In genomic region chr16:17802456-17802838, GRCm38 (mm10) we compare ENCODE assay signal across 10 mouse cellular contexts. TPM values are rescaled to one million over a fixed set of nuclear protein-coding genes. Genes with fewer than 3 reads are reported as not detected.
DNase-seq lines count a peak whose midpoint lies in the region; ATAC-seq lines count a peak whose summit lies in the region.
"Had no signal": no experiment of that assay in that cellular context is flagged by ENCODE, and none has a peak within 500 bp of the region (broad histone marks: within the 10 kb centered on the region; RNA-seq: fewer than 3 reads in every experiment).

No protein-coding gene starts in this region.

- peaks cover 5% of the 10 kb centered on the region; the same call in 1 of the 2 replicates for H3K36me3 ChIP-seq in kidney, embryonic 15.5 days
- H3K36me3 ChIP-seq in embryonic facial prominence, embryonic 13.5 days = peaks cover 38% of the 10 kb centered on the region
- H3K36me3 ChIP-seq in hindbrain, embryonic 16.5 days (ENCODE audit: control insufficient read depth, insufficient read depth, low read length) = no peaks in the 10 kb centered on the region
- no peaks in the 10 kb centered on the region for H3K36me3 ChIP-seq in midbrain, embryonic 15.5 days (replicated peaks)

- peaks cover 91% of the 10 kb centered on the region for H3K27me3 ChIP-seq in kidney, embryonic 15.5 days
- H3K27me3 ChIP-seq in embryonic facial prominence, embryonic 13.5 days = peaks cover 66% of the 10 kb centered on the region
- H3K27me3 ChIP-seq in hindbrain, embryonic 16.5 days (replicated peaks; ENCODE audit: control insufficient read depth, insufficient read depth, low read length) = peaks cover 63% of the 10 kb centered on the region
- peaks cover 88% of the 10 kb centered on the region for H3K27me3 ChIP-seq in midbrain, embryonic 15.5 days (replicated peaks)
- H3K27me3 ChIP-seq: Patski had no signal

- peaks cover 94% of the 10 kb centered on the region for H3K4me1 ChIP-seq in kidney, embryonic 15.5 days
- peaks cover 88% of the 10 kb centered on the region for H3K4me1 ChIP-seq in embryonic facial prominence, embryonic 13.5 days
- peaks cover 42% of the 10 kb centered on the region for H3K4me1 ChIP-seq in hindbrain, embryonic 16.5 days (ENCODE audit: control insufficient read depth, insufficient read depth, low read depth, low read length)
- peaks cover 55% of the 10 kb centered on the region for H3K4me1 ChIP-seq in midbrain, embryonic 15.5 days

- no peaks in the 10 kb centered on the region for H3K9me3 ChIP-seq in kidney, embryonic 15.5 days (replicated peaks)
- no peaks in the 10 kb centered on the region for H3K9me3 ChIP-seq in embryonic facial prominence, embryonic 13.5 days
- no peaks in the 10 kb centered on the region for H3K9me3 ChIP-seq in hindbrain, embryonic 16.5 days (ENCODE audit: control insufficient read depth, low read length)
- no peaks in the 10 kb centered on the region for H3K9me3 ChIP-seq in midbrain, embryonic 15.5 days

- ATAC-seq in kidney, embryonic 15.5 days (replicated peaks; ENCODE audit: low FRiP score) = no peak
- ATAC-seq in embryonic facial prominence, embryonic 13.5 days (ENCODE audit: insufficient number of reproducible peaks, insufficient read depth, low FRiP score, low TSS enrichment, low read depth) = no peak
- ATAC-seq in hindbrain, embryonic 16.5 days = no peak
- ATAC-seq in midbrain, embryonic 15.5 days (replicated peaks) = no peak
- no peak for ATAC-seq in erythroblast, adult 5-6 weeks (replicated peaks; ENCODE audit: low FRiP score, poor library complexity, severe bottlenecking)
- ATAC-seq: Patski had no signal

- no peak overlapping the region for H3K9ac ChIP-seq in kidney, embryonic 15.5 days
- peak overlapping the region; percentile 69 for H3K9ac ChIP-seq in embryonic facial prominence, embryonic 13.5 days
- peak overlapping the region; percentile 55 for H3K9ac ChIP-seq in hindbrain, embryonic 16.5 days (ENCODE audit: low read depth, low read length)
- H3K9ac ChIP-seq in midbrain, embryonic 15.5 days = peak overlapping the region; percentile 28

- H3K4me2 ChIP-seq in kidney, embryonic 15.5 days = peak overlapping the region; percentile 64
- H3K4me2 ChIP-seq in embryonic facial prominence, embryonic 13.5 days = peak overlapping the region; percentile 77
- peak overlapping the region; percentile 75 for H3K4me2 ChIP-seq in hindbrain, embryonic 16.5 days (ENCODE audit: low read length)
- H3K4me2 ChIP-seq in midbrain, embryonic 15.5 days = peak overlapping the region; percentile 80

- H3K4me3 ChIP-seq in kidney, embryonic 15.5 days (replicated peaks) = peak overlapping the region; percentile 36
- H3K4me3 ChIP-seq in embryonic facial prominence, embryonic 13.5 days = peak overlapping the region; percentile 35
- H3K4me3 ChIP-seq in hindbrain, embryonic 16.5 days (ENCODE audit: low read length) = peak overlapping the region; percentile 43
- peak overlapping the region; percentile 40 for H3K4me3 ChIP-seq in midbrain, embryonic 15.5 days

- H3K27ac ChIP-seq in kidney, embryonic 15.5 days = no peak overlapping the region
- H3K27ac ChIP-seq in embryonic facial prominence, embryonic 13.5 days = peak overlapping the region; percentile 55; the same call in 1 of the 2 replicates
- no peak overlapping the region for H3K27ac ChIP-seq in hindbrain, embryonic 16.5 days (ENCODE audit: low read depth, low read length)
- H3K27ac ChIP-seq in midbrain, embryonic 15.5 days = no peak overlapping the region

- WGBS in kidney, embryonic 15.5 days = 24% methylated on average over 18 of the region's 18 CpGs
- 12% methylated on average over 18 of the region's 18 CpGs for WGBS in embryonic facial prominence, embryonic 13.5 days
- 6% methylated on average over 18 of the region's 18 CpGs for WGBS in hindbrain, embryonic 16.5 days
- WGBS in midbrain, embryonic 15.5 days = 8% methylated on average over 18 of the region's 18 CpGs

- no peak for DNase-seq in kidney, adult 9 months
- DNase-seq in Muller cell, postnatal 12 days (ENCODE audit: inconsistent ontology term) = no peak
- DNase-seq in retina, postnatal 1 day = no peak

RNA-seq across cellular contexts. Expression of gene Scarf2, which starts 5.4 kb away (rescaled TPM):
- polyA plus RNA-seq in kidney, embryonic 15.5 days (2015; fragmentation: Nextera tagmentation; extraction: Ambion mirVana) = 10.8 and 12.3 TPM in 2 replicates
- 30.9 and 39.0 TPM in 2 replicates for polyA plus RNA-seq in embryonic facial prominence, embryonic 13.5 days (2015; fragmentation: Nextera tagmentation; extraction: Ambion mirVana)
- polyA plus RNA-seq in hindbrain, embryonic 16.5 days (2015; fragmentation: Nextera tagmentation; extraction: Ambion mirVana) = 1.4 TPM in 2 replicates
- polyA plus RNA-seq in midbrain, embryonic 15.5 days (2015; fragmentation: Nextera tagmentation; extraction: Ambion mirVana) = 1.7 and 2.6 TPM in 2 replicates
- not detected in 2 replicates for total RNA-seq in erythroblast, adult 5-6 weeks (2015; ENCODE audit: low replicate concordance)
- total RNA-seq in erythroblast, adult 5-6 weeks (2017; ENCODE audit: low replicate concordance) = not detected in 2 replicates
- total RNA-seq: common myeloid progenitor, adult 5-6 weeks had no signal

RNA-seq across cellular contexts. Expression of gene B830017H08Rik, which starts 30.5 kb away (rescaled TPM):
- 0.26 and 0.27 TPM in 2 replicates for polyA plus RNA-seq in kidney, embryonic 15.5 days (2015; fragmentation: Nextera tagmentation; extraction: Ambion mirVana)
- 0.36 and 0.45 TPM in 2 replicates for polyA plus RNA-seq in embryonic facial prominence, embryonic 13.5 days (2015; fragmentation: Nextera tagmentation; extraction: Ambion mirVana)
- polyA plus RNA-seq in hindbrain, embryonic 16.5 days (2015; fragmentation: Nextera tagmentation; extraction: Ambion mirVana) = 3.3 and 3.9 TPM in 2 replicates
- polyA plus RNA-seq in midbrain, embryonic 15.5 days (2015; fragmentation: Nextera tagmentation; extraction: Ambion mirVana) = 3.5 and 4.9 TPM in 2 replicates
- total RNA-seq in erythroblast, adult 5-6 weeks (2015; ENCODE audit: low replicate concordance) = not detected in 2 replicates
- total RNA-seq in erythroblast, adult 5-6 weeks (2017; ENCODE audit: low replicate concordance) = not detected in 2 replicates
- total RNA-seq: common myeloid progenitor, adult 5-6 weeks had no signal

RNA-seq across cellular contexts. Expression of gene Car15, which starts 35.7 kb away (rescaled TPM):
- polyA plus RNA-seq in kidney, embryonic 15.5 days (2015; fragmentation: Nextera tagmentation; extraction: Ambion mirVana) = 20.2 and 21.6 TPM in 2 replicates
- polyA plus RNA-seq in embryonic facial prominence, embryonic 13.5 days (2015; fragmentation: Nextera tagmentation; extraction: Ambion mirVana) = 2.2 and 3.0 TPM in 2 replicates
- 3.5 and 3.8 TPM in 2 replicates for polyA plus RNA-seq in hindbrain, embryonic 16.5 days (2015; fragmentation: Nextera tagmentation; extraction: Ambion mirVana)
- 3.9 and 5.2 TPM in 2 replicates for polyA plus RNA-seq in midbrain, embryonic 15.5 days (2015; fragmentation: Nextera tagmentation; extraction: Ambion mirVana)
- 2.5 TPM in 1 of 2 replicates, not detected in the other for total RNA-seq in erythroblast, adult 5-6 weeks (2015; ENCODE audit: low replicate concordance)
- 1.3 TPM in 1 of 2 replicates, not detected in the other for total RNA-seq in erythroblast, adult 5-6 weeks (2017; ENCODE audit: low replicate concordance)

RNA-seq across cellular contexts. Expression of gene Klhl22, which starts 43.0 kb away (rescaled TPM):
- polyA plus RNA-seq in kidney, embryonic 15.5 days (2015; fragmentation: Nextera tagmentation; extraction: Ambion mirVana) = 65.1 and 71.4 TPM in 2 replicates
- polyA plus RNA-seq in embryonic facial prominence, embryonic 13.5 days (2015; fragmentation: Nextera tagmentation; extraction: Ambion mirVana) = 88.8 and 97.7 TPM in 2 replicates
- 90.2 and 98.7 TPM in 2 replicates for polyA plus RNA-seq in hindbrain, embryonic 16.5 days (2015; fragmentation: Nextera tagmentation; extraction: Ambion mirVana)
- 93.2 and 93.4 TPM in 2 replicates for polyA plus RNA-seq in midbrain, embryonic 15.5 days (2015; fragmentation: Nextera tagmentation; extraction: Ambion mirVana)
- total RNA-seq in erythroblast, adult 5-6 weeks (2015; ENCODE audit: low replicate concordance) = 2.1 and 2.5 TPM in 2 replicates
- 4.3 and 9.0 TPM in 2 replicates for total RNA-seq in erythroblast, adult 5-6 weeks (2017; ENCODE audit: low replicate concordance)
